Mouse (Mus musculus) G1E (cell line): Measurements from ENCODE around the gene Ift43.

ENCODE experiments used
- CTCF ChIP-seq: IDR thresholded peaks from 2 replicates; pipeline ENCODE4 v1.5.1; 2012; ENCODE audit warnings: low read depth, low read length, inconsistent platforms, mixed read lengths
- GATA1 ChIP-seq: IDR thresholded peaks from 2 replicates; pipeline ENCODE4 v1.6.1; 2012; ENCODE audit warnings: borderline replicate concordance, low read length, inconsistent platforms, mixed read lengths
- POLR2AphosphoS5 ChIP-seq: IDR thresholded peaks from 2 replicates; pipeline ENCODE4 v1.6.1; 2012; ENCODE audit warnings: low read depth, low read length, inconsistent platforms; ENCODE audit not compliant: insufficient replicate concordance
- TAL1 ChIP-seq: conservative IDR thresholded peaks from 2 replicates; pipeline ENCODE4 v1.6.1; 2012; ENCODE audit warnings: low read depth, low read length, inconsistent platforms, mixed read lengths

- TF ChIP-seq CTCF, result no peak
- no peak for TF ChIP-seq TAL1
- no peak for TF ChIP-seq GATA1
- TF ChIP-seq POLR2AphosphoS5, result no peak
These were observed 46.7 kb downstream of the Ift43 start for GRCm38 (mm10) chr12:86129005-86129404.
